Mouse (Mus musculus) CH12.LX (cell line): ENCODE results near the gene Olfr1226. TPM values are rescaled to one million over a fixed set of nuclear protein-coding genes. Genes with fewer than 3 reads are reported as not detected.
"Not testable (repeated sequence)": the region's sequence is repeated elsewhere in the genome, so short reads cannot be mapped to it uniquely, and the experiment has no call there.

ENCODE experiments used
- DNase-seq: peaks from one replicate; pipeline ENCODE4 v3.0.0-alpha.2; 2013; ENCODE audit errors: extremely low read depth
- H3K27ac ChIP-seq: 2 replicates; pipeline ENCODE4 v1.5.1; 2012; ENCODE audit warnings: low read depth, mild to moderate bottlenecking, control low read depth, moderate library complexity; ENCODE audit not compliant: insufficient read depth
- H3K27me3 ChIP-seq: replicated peaks from 2 replicates; pipeline ENCODE3; 2012; ENCODE audit warnings: inconsistent platforms
- H3K36me3 ChIP-seq, 2 experiments: replicated peaks in 1 of 2; 2 replicates each; pipeline versions ENCODE3 to v1.6.1; 2012; ENCODE audit warnings: inconsistent platforms in 1 of 2, low read length in 1 of 2, mild to moderate bottlenecking in 1 of 2, mixed read lengths in 1 of 2, moderate library complexity in 1 of 2; ENCODE audit not compliant: control insufficient read depth in 1 of 2, insufficient read depth in 1 of 2
- H3K4me1 ChIP-seq, 2 experiments: 2 replicates each; pipeline ENCODE4 v1.6.1; 2012; ENCODE audit warnings: inconsistent platforms in 1 of 2, moderate library complexity in 1 of 2; ENCODE audit not compliant: insufficient read depth in 2 of 2, control insufficient read depth in 1 of 2
- H3K4me2 ChIP-seq: 2 replicates; pipeline ENCODE4 v1.6.1; 2012; ENCODE audit warnings: low read depth, mild to moderate bottlenecking, control low read depth; ENCODE audit not compliant: poor library complexity, insufficient read depth, severe bottlenecking
- H3K4me3 ChIP-seq, 3 experiments: fragments of 150-350 bp in 1 of 3; sonication (generic) in 1 of 3; replicated peaks in 1 of 3; 2 replicates each; pipeline versions ENCODE3 to v1.5.1; 2011 to 2012; ENCODE audit warnings: low read depth in 2 of 3, low read length in 2 of 3, mild to moderate bottlenecking in 2 of 3, moderate library complexity in 2 of 3, control low read depth in 1 of 3, improper control_type of control experiment in 1 of 3, inconsistent platforms in 1 of 3, mixed read lengths in 1 of 3; ENCODE audit not compliant: poor library complexity in 1 of 3
- H3K79me2 ChIP-seq: replicated peaks from 2 replicates; pipeline ENCODE4 v1.6.1; 2012; ENCODE audit warnings: mild to moderate bottlenecking, moderate library complexity; ENCODE audit not compliant: control insufficient read depth, poor library complexity, insufficient read depth, severe bottlenecking; ENCODE audit errors: extremely low read depth
- H3K9ac ChIP-seq: 2 replicates; pipeline ENCODE4 v1.6.1; 2012; ENCODE audit warnings: low read depth, mild to moderate bottlenecking, control low read depth, moderate library complexity; ENCODE audit not compliant: insufficient read depth
- H3K9me3 ChIP-seq: replicated peaks from 2 replicates; pipeline ENCODE3; 2012; ENCODE audit warnings: low read length, inconsistent platforms, mixed read lengths
- CTCF ChIP-seq, 2 experiments: IDR thresholded peaks in 1 of 2; conservative IDR thresholded peaks in 1 of 2; 2 replicates each; pipeline ENCODE4 v1.5.1; 2011 to 2012; ENCODE audit warnings: low read depth in 2 of 2, low read length in 2 of 2, improper control_type of control experiment in 1 of 2, inconsistent platforms in 1 of 2, mild to moderate bottlenecking in 1 of 2, moderate library complexity in 1 of 2
- IRF4 ChIP-seq: IDR thresholded peaks from 2 replicates; pipeline ENCODE4 v1.6.1; 2014; ENCODE audit warnings: low read depth, mild to moderate bottlenecking, inconsistent platforms, low read length, improper control_type of control experiment
- JUN ChIP-seq: IDR thresholded peaks from 2 replicates; pipeline ENCODE4 v1.6.1; 2011; ENCODE audit warnings: low read depth, mild to moderate bottlenecking, low read length, improper control_type of control experiment, moderate library complexity; ENCODE audit not compliant: insufficient read depth
- MAFK ChIP-seq: IDR thresholded peaks from 2 replicates; pipeline ENCODE4 v1.6.1; 2011; ENCODE audit warnings: low read length, improper control_type of control experiment; ENCODE audit not compliant: insufficient replicate concordance
- MAZ ChIP-seq: IDR thresholded peaks from 2 replicates; pipeline ENCODE4 v1.6.1; 2012; ENCODE audit warnings: low read depth, mild to moderate bottlenecking, inconsistent platforms, low read length, improper control_type of control experiment, moderate library complexity
- NRF1 ChIP-seq: IDR thresholded peaks from 2 replicates; pipeline ENCODE4 v1.6.1; 2014; ENCODE audit warnings: low read depth, mild to moderate bottlenecking, inconsistent platforms, low read length, improper control_type of control experiment, moderate library complexity
- RCOR1 ChIP-seq: conservative IDR thresholded peaks from 2 replicates; pipeline ENCODE4 v1.6.1; 2012; ENCODE audit warnings: low read depth, mild to moderate bottlenecking, inconsistent platforms, low read length, improper control_type of control experiment
- SMC3 ChIP-seq: IDR thresholded peaks from 2 replicates; pipeline ENCODE4 v1.6.1; 2011; ENCODE audit warnings: low read depth, low read length, improper control_type of control experiment
- TCF12 ChIP-seq: IDR thresholded peaks from 2 replicates; pipeline ENCODE4 v1.6.1; 2014; ENCODE audit warnings: low read depth, mild to moderate bottlenecking, inconsistent platforms, low read length, improper control_type of control experiment
- UBTF ChIP-seq: IDR thresholded peaks from 2 replicates; pipeline ENCODE4 v1.6.1; 2012; ENCODE audit warnings: low read depth, mild to moderate bottlenecking, inconsistent platforms, low read length, improper control_type of control experiment, moderate library complexity
- USF1 ChIP-seq: IDR thresholded peaks from 2 replicates; pipeline ENCODE4 v1.6.1; 2014; ENCODE audit warnings: low read depth, mild to moderate bottlenecking, inconsistent platforms, low read length, improper control_type of control experiment
- ZNF384 ChIP-seq: IDR thresholded peaks from 2 replicates; pipeline ENCODE4 v1.6.1; 2012; ENCODE audit warnings: low read depth, low read length, improper control_type of control experiment, inconsistent platforms
- dilution Hi-C: fragments of 300-500 bp; cut with MboI; formaldehyde crosslinking; loops from 2 replicates; pipeline ENCODE4 v1.14.3; 2020; ENCODE audit warnings: low sequenced_read_pairs; ENCODE audit not compliant: extremely low pct_unique_long_range_greater_than_20kb, extremely low pct_ligation_motif_present
- in situ Hi-C: fragments of 300-500 bp; cut with MboI; formaldehyde crosslinking; loops from 3 replicates; pipeline ENCODE4 v1.14.3; 2019; ENCODE audit warnings: low sequenced_read_pairs, low pct_ligation_motif_present, low pct_unique_long_range_greater_than_20kb, mixed read lengths
- polyA plus RNA-seq: library from polyadenylated mRNA; unstranded; fragments of >175 nt; gene quantifications from 2 replicates; pipeline ENCODE4 v1.2.1, GENCODE M21; 2012; ENCODE audit warnings: low read depth; ENCODE audit not compliant: insufficient read length
- total RNA-seq, 2 experiments: library from RNA; depleted of rRNA; stranded (reverse); fragments of 300-350 nt in 1 of 2; fragments of >200 nt in 1 of 2; gene quantifications; 2 replicates each; pipeline ENCODE4 v1.2.3; 2012 to 2014

The Olfr1226 gene
- total and polyA plus RNA-seq, 3 experiments: not detected

- no peaks in the 10 kb centered on the region for H3K79me2 ChIP-seq
- in situ Hi-C loops: no loop called here
- TF ChIP-seq CTCF (conservative IDR thresholded peaks at IDR 0.05 in 1 of 2, IDR thresholded peaks at IDR 0.05 in 1 of 2; ENCODE audit: low read depth in 2 of 2, low read length in 2 of 2): no peak
- no peak for TF ChIP-seq UBTF
- TF ChIP-seq RCOR1: no peak
- TF ChIP-seq NRF1: no peak
- TF ChIP-seq USF1: no peak
- TF ChIP-seq ZNF384: no peak
- TF ChIP-seq JUN: no peak
- no peak for TF ChIP-seq TCF12
- no peak for TF ChIP-seq SMC3
- no peak for TF ChIP-seq IRF4
- TF ChIP-seq MAFK: no peak
- no peak for TF ChIP-seq MAZ
- TF ChIP-seq, all 38 proteins: peak for 0
- no peak within 1 kb of the TSS for H3K4me3 ChIP-seq
- H3K27ac ChIP-seq: no peak within 1 kb of the TSS
- dilution Hi-C loops: no loop called here
- H3K4me2 ChIP-seq: no peak within 1 kb of the TSS
- peaks cover 11% of the 10 kb centered on the region for H3K9me3 ChIP-seq
- no peaks in the 10 kb centered on the region for H3K4me1 ChIP-seq
- no peak within 1 kb of the TSS for H3K9ac ChIP-seq
- DNase-seq: no peak
- H3K36me3 ChIP-seq: no peaks in the 10 kb centered on the region
- H3K27me3 ChIP-seq: no peaks in the 10 kb centered on the region
Observed at GRCm38 (mm10) chr2:89174569-89174968, 25.3 kb downstream of the Olfr1226 start, which contains the start of gene Olfr1225. TSS of gene Olfr1225 (minus strand) at chr2:89174669.

GRCm38 (mm10) chr2:89164711-89165110, 35.1 kb downstream of the Olfr1226 start:
- H3K27me3 ChIP-seq, H3K9ac ChIP-seq, H3K4me3 ChIP-seq, dilution Hi-C loops, H3K27ac ChIP-seq, DNase-seq, in situ Hi-C loops, H3K36me3 ChIP-seq, H3K4me1 ChIP-seq, H3K79me2 ChIP-seq, H3K4me2 ChIP-seq: not testable (repeated sequence)
- H3K9me3 ChIP-seq: peaks cover 13% of the 10 kb centered on the region

- H3K27ac ChIP-seq, dilution Hi-C loops, in situ Hi-C loops, H3K36me3 ChIP-seq, DNase-seq, H3K9ac ChIP-seq, H3K4me1 ChIP-seq, H3K4me2 ChIP-seq, H3K79me2 ChIP-seq, H3K4me3 ChIP-seq, H3K27me3 ChIP-seq: not testable (repeated sequence)
- H3K9me3 ChIP-seq: peaks cover 13% of the 10 kb centered on the region
Observed at GRCm38 (mm10) chr2:89163991-89164390, 35.9 kb downstream of the Olfr1226 start, which contains the start of gene Olfr1224-ps1. TSS of gene Olfr1224-ps1 (minus strand) at chr2:89164091.
